Mouse (Mus musculus) adrenal gland, adult 2 months (tissue): Measurements from ENCODE around the gene Medag. TPM values are rescaled to one million over a fixed set of nuclear protein-coding genes. Genes with fewer than 3 reads are reported as not detected.

Experiments
- DNase-seq: peaks from one replicate; pipeline ENCODE4 v3.0.0; 2021
- polyA plus RNA-seq: library from polyadenylated mRNA; depleted of rRNA; stranded (reverse); fragments of >200 nt; gene quantifications from 2 replicates; pipeline ENCODE4 v1.2.3, GENCODE M21; 2012
- total RNA-seq, 2 experiments: library from RNA; stranded (reverse); gene quantifications; 2 replicates each; pipeline ENCODE4 v1.2.3; 2021

Medag gene
- total and polyA plus RNA-seq, 3 experiments, result 3.4 to 8.8 (median 4.1) TPM

DNA sequence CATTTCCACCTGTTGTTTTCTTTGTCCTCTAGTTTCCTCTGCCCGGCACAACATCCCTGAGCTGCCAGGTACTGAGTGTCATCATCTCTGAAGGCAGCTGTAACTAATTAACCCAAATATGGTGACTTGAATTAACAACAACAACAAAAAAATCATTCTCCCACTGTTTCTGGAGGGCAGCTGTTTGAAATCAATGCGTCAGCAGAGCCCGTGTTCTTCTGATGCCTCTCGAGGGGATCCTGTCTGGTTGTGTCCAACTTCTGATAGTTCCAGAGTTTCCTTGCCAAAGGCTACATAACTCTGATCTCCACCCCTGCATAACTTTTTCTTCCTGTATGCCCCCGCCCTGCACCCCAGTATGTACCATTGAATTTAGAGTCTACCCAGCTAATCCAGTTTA lies 28.9 kb upstream of the Medag start:
- no peak for DNase-seq

DNA sequence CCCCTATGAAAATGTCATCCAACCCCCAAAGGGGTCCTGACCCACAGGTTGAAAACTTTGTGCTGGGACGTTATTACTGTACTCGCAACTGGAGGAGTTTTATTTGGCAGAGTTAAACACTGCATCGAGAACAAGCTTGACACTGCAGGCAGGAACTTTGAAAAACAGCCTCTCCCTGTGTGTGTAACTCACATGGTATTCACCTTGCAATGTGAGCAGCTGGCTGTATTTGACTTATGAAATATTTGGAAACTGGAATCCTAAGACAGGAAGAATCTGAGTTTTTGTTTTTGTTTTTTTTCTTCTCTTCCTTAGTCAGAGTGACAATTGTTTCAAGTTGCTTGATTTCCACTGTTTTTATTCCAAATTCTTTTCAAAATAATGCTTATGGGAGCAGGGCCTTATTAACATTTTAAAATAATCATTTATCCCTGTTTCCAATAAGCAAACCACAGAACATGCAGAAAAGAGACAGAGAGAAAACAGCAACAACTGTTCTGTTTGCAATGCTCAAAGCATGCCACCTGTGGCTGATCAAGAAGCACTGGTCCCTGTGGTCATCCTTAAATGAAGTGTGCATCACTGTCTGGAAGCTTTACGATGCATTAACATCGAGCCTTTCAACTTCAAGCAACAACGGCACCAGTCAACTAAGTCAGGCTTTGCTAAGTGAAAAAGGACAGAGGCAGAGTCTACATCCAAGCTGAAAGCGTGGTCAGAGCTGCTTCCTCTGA lies 26.2 kb upstream of the Medag start:
- no peak for DNase-seq

GRCm38 (mm10) chr5:149386294-149386850 lies 25.2 kb upstream of the Medag start:
- DNase-seq, result no peak

DNA sequence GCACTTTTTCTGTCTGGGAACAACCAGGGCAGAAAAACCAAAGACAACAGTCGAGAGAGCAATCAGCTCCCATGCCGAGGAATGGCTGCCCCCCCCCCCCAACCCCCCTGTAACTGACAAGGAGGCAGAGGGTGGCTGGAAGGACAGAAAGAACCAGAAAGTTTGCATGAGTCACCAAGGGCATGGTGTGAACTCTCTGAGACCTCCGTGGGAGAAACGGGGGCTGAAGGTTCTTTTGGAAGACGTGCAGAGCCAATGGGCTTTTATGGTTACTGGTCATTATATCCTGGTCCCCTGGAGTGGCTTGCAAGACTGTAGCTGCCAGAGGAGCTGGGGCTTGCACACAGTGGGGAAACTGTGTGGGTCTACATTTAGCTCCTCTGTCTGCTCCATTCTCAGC lies 22.6 kb upstream of the Medag start:
- no peak for DNase-seq

DNA sequence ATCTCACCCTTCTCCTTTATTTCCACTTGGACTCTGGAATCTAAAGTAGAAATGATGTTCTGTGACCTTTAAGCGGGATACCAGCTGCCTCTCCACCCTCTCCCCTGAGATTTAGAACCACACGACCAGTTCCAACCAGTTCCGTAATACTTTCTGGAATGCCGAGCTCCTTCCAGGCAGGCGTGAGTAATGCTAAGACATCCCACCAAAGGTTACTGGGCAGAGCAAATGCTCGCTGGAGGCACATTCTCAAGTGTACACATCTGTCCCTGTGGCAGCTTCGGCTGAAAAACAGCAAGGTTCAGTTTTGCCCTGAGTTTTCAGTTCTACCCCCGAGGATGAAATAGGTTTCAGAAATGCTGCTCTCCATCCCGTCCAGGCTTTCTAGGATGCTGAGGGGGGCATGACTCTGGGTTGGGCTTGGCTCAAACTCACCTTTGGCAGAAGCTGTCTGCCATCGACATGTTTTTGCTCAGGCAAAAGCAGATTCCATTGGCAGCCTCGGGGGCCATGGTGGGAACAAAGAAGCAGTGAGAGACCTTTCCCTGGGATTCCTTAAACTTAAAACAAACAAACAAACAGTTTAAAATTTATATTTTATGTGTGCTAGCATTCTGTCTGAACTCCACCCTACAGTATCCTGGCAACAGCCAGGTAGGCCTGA lies 21.9 kb upstream of the Medag start:
- DNase-seq, result peak; percentile 52

GRCm38 (mm10) chr5:149391574-149392375 lies 19.8 kb upstream of the Medag start:
- no peak for DNase-seq

DNA sequence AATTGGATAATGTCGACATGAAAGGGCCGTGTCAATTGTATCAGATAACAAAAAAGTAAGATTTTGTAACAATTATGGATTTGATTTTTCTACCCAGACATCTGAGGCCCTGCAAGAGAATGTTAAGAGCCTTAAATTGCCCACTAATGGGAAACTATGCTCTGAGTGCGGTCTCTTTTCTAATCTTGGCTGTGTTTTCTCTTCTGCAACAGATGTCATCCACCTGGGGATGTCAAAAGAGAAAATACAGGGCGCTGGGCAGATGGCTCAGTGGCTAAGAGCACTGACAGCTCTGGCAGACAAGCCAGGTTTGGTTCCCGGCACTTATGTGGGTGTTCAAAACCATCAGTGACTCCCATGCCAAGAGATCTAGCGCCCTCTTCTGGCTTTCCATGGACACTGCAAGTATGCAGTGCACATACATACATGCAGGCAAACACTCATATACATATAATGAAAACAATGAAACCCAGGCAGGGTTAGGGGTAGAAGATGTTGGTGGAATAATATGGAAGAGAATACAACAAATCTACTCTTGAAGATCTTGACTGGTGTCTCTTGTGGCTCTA lies 19.0 kb upstream of the Medag start:
- DNase-seq, result no peak

DNA sequence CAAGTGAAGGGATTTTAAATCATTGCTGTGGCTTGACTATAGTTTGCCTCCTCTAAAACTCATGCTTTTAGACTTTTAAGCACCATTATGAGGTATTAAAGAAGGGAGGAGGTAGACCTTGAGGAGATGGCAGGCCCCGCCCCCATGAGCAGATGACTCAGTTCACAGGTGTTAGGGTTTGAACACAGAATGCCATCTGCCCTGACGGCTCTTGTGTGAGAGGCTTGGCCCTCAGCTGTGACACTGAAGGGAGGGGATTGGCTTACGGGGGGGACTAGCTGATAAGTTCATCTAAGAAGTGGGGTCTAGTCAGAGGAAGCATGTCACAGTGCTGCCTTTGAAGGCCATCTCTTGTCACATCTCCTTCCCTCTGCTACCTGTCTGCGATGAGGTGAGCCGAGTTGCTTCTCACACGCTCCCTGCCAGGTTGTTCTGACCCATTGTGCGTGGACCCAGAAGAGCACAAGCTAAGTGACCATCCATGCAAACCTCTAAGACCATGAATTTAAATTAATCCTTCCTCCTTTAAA lies 10.0 kb upstream of the Medag start:
- no peak for DNase-seq

- DNase-seq, result no peak
Observed at GRCm38 (mm10) chr5:149402029-149402428, 9.5 kb upstream of the Medag start.

- DNase-seq, result peak; percentile 63
Observed at GRCm38 (mm10) chr5:149403386-149403785, 8.2 kb upstream of the Medag start.

- no peak for DNase-seq
Observed at GRCm38 (mm10) chr5:149404710-149405109, 6.8 kb upstream of the Medag start.

GRCm38 (mm10) chr5:149406791-149407276 lies 4.7 kb upstream of the Medag start:
- DNase-seq, result no peak

DNA sequence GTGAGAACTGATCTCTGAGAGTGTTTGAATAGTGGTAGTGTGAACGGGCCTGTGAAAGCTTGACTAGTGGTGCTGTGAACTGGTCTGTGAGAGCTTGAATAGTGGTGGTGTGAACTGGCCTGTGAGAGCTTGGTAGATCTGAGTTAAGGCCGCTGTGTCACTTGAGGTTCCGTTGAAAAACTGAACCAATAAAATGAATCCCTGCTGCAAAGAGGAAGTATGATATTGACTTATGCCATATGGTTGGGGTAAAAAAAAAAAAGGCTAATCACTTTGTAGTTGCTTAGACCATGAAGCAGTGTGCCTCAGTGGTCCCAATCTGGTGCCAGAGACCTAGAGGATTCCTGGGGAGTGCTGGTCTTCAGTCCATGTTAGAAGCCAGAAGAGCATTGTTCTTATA lies 2.0 kb upstream of the Medag start:
- DNase-seq, result no peak

DNA sequence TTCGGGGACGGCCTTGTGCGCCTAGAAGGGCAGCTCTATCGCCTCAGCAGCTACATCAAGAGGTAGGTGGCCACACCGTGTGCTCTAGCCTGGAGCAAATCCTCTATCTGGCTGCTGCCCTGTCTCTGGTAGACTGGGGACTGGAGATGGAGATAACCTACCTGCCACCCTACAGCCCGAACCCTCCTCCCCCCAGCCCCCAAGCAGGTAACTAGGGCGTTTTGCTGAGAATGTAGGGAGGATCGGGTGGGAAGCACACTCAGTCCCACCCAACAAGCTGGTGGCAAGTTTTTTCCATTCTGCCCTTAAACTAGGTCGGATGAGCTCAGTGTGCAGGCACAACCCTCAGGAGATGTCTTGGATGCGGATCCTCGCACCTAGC lies 636 bp downstream of the Medag start:
- no peak for DNase-seq

GRCm38 (mm10) chr5:149412671-149413070 lies 1.1 kb downstream of the Medag start:
- DNase-seq, result no peak

DNA sequence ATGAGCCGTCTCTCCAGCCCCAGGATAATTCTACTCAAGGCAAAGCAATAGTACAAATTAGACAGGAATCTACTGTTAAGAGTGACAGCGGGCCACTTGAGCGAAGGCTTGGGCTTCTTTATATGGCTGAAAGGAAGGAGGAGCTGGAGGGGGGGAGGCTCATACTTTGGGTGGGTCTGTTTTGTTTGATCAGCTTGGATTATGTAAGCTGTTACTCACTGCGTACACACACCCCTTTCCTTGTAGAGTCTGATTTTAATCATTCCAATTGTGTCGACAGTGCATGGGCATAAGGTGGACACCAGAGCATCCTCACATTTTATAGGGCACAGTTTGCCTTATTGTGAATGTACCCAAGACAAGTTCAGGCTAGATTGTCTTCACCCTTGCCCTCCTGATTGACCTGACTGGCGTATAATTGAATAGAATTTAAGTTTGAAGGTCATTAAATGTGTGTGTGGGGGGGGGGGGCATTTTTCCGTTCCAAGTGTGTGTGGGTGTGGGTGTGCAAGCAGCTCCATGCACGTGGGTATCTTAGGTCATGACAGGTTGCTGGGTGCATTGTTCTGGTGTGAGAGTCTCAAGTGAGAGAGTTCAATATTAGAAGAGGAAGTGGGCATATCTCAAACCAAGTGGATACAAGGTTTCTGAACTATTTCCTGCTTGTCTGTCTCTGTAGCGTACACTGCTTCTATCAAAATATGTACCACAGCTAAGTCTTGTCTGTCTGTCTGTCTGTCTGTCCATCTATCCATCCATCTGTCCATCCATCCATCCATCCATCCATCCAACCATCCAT lies 3.0 kb downstream of the Medag start:
- DNase-seq, result no peak

DNA sequence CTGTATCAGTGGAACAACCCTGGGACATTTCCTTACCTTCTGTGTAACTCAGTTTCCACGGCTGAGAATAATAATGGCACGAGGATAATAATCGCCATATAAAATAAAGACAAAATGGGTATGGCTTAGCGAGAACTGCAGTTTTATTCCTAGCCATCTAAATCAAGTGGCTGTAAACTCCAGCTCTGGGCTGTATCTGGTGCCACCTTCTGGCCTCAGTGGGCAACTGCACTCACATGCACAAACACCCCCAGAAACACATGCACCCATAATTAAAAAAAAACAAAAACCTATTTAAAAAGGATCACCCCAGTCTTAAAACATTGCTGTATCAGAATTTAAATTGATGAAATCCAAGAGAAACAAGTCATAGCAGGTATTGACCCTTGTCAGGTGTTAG lies 5.8 kb downstream of the Medag start:
- DNase-seq, result no peak

DNA sequence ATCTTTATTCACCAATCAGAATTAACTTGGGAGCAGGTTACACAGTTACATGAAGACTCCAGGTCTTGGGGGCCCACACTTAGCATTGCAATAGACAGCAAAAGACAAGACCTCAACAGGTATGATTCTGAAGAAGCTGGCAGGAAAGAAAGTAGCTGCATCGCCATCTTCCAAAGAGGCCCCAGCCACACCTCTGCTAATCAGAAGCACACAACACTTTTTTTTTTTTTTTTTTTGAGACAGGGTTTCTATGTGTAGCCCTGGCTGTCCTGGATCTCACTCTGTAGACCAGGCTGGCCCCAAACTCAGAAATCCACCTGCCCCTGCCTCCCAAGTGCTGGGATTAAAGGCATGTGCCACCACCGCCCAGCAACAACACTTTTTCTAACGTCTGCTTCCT lies 15.0 kb downstream of the Medag start:
- DNase-seq, result no peak

- DNase-seq, result peak; percentile 18
Observed at GRCm38 (mm10) chr5:149427277-149428060, 15.9 kb downstream of the Medag start.

DNA sequence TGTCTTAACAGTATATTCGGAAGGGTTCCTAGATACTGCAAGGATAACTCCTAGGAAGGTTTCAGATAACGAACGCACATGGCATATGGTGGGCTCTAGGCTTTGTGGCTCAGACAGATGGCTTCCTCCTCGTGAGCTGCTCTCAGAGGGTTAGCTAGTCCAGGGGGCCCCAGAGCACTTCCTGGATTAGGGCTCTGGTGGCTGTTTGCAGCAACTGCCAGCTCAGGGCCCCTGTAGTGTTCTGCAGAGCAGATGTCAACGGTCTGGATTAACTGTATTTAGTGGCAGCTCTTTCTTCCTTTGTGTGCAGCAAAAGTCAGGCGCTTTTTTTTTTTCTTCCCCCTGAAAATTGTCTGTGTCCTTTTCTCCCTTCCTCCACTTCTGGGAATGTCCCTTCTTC lies 16.8 kb downstream of the Medag start:
- peak; percentile 11 for DNase-seq
